Mouse (Mus musculus): ENCODE data around the gene Gm16867. TPM values are rescaled to one million over a fixed set of nuclear protein-coding genes. Genes with fewer than 3 reads are reported as not detected.
"Not testable (repeated sequence)": the region's sequence is repeated elsewhere in the genome, so short reads cannot be mapped to it uniquely, and the experiment has no call there.

Gm16867 gene
- total RNA-seq, 2 experiments from 2014 or later: 2.6 to 3.6 TPM

DNA sequence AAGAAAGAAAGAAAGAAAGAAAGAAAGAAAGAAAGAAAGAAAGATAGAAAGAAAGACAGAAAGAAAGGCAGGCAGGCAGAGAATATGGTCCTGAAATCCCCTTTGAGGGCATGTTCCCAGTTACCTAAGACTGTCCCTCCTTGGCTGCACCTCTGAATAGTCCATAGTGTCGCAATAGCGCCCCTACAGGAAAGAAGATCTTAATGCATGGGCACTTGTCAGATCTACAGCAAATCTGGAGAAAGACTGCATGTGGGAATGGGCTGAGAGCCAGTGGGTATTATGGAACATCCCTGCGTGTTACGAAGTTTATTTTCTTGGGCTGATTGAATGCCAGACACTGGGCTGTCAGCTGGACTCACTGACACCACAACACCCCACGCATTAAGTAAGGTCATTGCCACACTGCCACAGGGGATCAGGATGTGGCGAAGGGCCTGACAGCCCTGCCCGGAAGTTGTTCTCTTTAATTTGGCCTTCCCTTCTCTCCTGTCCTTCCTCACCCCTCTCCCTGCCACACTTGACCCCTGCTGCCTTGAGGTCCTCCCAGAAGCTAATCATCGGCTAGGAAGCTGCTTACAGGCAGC is 32.9 kb downstream of the Gm16867 start:
- intact Hi-C loops (cut with DNase I; ENCODE audit: low total_unique reads); DNase-seq: not testable (repeated sequence)

DNA sequence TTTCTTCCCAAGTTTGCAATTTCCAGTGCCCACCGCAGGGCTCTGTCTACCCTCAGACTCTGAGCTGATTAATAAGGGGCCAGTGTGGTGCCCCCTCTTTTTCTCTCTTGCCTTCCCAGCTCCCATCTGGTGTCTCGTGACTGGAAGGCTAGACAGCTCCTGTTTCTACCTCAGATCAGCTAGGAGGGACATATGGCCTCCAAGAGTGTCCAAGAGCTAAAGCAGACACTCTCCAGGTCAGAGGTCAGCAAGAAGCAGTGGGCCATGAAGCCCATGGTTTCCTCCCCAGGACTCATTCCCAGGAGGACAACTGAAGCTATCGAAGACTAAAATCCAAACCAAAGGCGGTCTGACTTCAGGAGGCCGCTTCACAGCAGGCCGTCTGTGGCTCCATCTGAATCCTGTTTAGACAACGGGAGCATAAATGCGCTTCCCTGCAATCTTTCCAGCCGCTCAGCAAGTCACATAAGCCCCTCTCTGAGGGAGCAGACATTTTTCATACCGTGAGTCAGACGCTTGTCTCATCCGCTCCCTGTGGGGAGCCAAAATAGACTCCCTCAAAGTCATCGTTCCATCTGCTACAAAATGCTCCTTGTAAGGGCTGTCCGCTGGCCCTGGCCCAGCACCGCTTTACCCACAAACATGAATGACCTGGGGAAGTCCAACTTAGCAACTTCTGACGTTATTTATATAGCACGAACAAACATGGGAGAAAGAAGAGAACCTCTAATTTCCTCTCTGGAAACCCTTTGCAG is 35.4 kb downstream of the Gm16867 start:
- intact Hi-C loops (cut with DNase I; ENCODE audit: low total_unique reads): not testable (repeated sequence)

DNA sequence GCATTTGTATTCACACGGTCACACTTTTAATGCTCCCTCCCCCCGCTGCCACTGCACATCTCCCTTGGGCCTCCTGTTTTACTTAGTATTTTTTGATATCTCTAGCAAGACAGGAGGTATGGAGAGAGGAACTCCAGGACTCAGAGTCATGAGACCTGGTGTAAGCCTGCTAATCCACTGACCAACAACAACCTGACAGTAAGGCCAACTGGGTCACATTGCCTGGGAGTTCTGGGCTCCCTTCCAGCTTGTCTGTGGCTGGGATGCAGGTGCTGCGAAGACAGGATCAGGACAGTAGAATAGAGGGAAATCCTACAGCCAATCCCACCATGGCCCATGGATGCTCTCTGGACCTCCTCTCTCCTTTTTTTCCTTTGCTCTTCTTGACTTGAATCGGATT is 38.7 kb downstream of the Gm16867 start:
- intact Hi-C loops (cut with DNase I; ENCODE audit: low total_unique reads); DNase-seq: not testable (repeated sequence)

More for the DNA sequence above, 35.4 kb downstream of the Gm16867 start:
- not testable (repeated sequence) for DNase-seq

- DNase-seq; intact Hi-C loops (cut with DNase I; ENCODE audit: low total_unique reads): not testable (repeated sequence)
Measured at GRCm38 (mm10) chr14:69457691-69458090, 45.5 kb downstream of the Gm16867 start.

- intact Hi-C loops (cut with DNase I; ENCODE audit: low total_unique reads); DNase-seq: not testable (repeated sequence)
Measured at GRCm38 (mm10) chr14:69454640-69455039, 48.5 kb downstream of the Gm16867 start.

GRCm38 (mm10) chr14:69448845-69449244 is 54.3 kb downstream of the Gm16867 start:
- DNase-seq; intact Hi-C loops (cut with DNase I; ENCODE audit: low total_unique reads): not testable (repeated sequence)

DNA sequence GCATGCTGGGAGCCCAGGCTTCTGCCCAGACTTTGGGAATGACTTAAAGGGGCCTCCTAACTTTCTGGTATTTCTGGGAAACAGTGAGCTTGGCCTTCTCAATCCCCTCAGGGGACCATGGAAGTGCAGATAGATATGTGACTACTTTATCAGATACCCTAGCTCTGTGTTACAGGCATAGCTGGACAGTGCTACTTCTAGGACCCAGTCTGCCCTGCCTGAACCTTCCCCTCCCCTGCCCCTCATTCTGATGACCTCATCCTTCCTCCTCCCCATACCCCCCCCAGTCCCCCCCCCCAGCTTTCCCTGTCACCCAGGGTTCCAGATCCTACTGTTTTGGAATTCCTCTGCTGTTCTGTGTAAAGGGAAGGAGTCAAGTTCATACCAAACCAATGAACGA is 56.2 kb downstream of the Gm16867 start:
- DNase-seq; intact Hi-C loops (cut with DNase I; ENCODE audit: low total_unique reads): not testable (repeated sequence)

DNA sequence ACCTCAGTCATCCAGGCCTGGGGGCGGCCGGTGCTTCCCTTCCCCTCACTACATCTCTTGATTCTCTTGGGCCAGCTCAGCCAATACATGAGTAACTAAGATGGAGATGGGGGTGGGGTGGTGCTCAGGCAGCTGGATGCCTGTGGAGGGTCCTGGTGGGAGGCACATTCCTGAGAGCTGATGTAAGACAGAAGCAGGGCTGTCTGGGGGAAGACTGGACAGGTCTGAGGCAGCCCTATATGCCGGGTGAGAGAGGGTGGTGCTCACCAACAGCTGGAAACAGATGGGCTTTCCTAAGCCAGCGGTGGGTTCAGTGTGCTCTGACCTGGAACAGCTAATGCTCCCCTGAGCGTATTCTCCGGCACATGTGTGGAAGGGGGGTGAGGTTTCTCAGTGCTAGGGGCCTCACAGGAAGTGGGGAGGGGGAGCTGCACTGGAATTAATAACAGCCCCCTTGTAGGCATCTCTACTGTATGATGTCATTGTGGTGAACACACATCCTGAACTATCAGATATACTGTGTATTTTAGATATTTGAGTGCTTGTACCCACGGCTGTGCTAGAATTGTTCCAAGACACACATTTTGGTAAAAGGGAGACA is 60.0 kb downstream of the Gm16867 start:
- intact Hi-C loops (cut with DNase I; ENCODE audit: low total_unique reads); DNase-seq: not testable (repeated sequence)

DNA sequence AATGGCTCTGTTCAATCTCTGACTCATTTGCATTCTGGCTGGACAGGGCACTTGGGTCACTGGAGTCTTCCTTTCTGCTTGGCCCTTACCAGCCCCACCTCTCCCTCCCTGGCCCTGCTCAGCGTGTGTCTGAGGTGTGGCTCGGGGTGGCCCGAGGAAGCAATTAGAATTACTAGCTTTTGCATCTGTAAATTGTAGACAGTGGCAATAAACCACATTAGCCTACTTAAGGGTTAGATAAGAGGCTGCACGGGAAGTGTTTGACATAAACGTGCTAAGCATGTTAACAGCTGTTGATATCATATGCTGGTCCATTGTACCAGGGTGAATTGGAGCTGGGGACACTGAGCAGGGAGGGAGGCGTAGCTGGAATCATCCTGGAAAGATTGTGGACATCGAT is 62.2 kb downstream of the Gm16867 start:
- intact Hi-C loops (cut with DNase I; ENCODE audit: low total_unique reads); DNase-seq: not testable (repeated sequence)

- intact Hi-C loops (cut with DNase I; ENCODE audit: low total_unique reads); DNase-seq: not testable (repeated sequence)
Measured at GRCm38 (mm10) chr14:69438678-69439214, 64.4 kb downstream of the Gm16867 start.

GRCm38 (mm10) chr14:69421003-69421402 is 82.2 kb downstream of the Gm16867 start:
- intact Hi-C loops (cut with DNase I; ENCODE audit: low total_unique reads); DNase-seq: not testable (repeated sequence)

- DNase-seq; intact Hi-C loops (cut with DNase I; ENCODE audit: low total_unique reads): not testable (repeated sequence)
Measured at GRCm38 (mm10) chr14:69417545-69417944, 85.6 kb downstream of the Gm16867 start.

Other genes with a start within 250 kb of the Gm16867 start
- not detected for gene Synb, start 209.1 kb downstream of the Gm16867 start, total RNA-seq (2021)
- gene Gm27179, start 9.2 kb upstream of the Gm16867 start, total RNA-seq (2021): under 1 TPM; 0.07 to 0.12 TPM
- gene Entpd4b, start 52.1 kb upstream of the Gm16867 start, total RNA-seq (2021): 10 to 100 TPM; 33.1 to 34.7 TPM

Data from gastrocnemius, postnatal 14 days (tissue).